Mouse (Mus musculus): ENCODE data around the gene Mvk.

DNA sequence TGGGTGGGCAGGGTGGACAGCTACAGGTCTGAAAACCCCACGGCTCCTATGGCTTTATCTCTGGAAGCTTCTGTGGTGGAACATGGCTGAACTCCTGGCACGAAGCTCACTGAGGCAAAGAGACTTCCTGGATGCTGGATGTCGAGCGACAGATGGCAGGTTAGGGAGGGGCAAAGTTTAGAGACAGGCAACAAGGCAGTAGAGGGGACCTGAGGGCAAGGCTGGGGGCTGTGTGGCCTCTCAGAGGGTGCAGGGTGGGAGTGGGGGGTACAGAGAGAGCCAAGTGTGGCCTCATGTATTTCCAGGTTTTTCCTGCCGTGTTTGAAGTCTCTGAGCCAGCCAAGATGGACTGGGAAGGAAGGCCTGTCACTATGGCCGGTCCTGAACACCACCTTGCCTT is 60.8 kb downstream of the Mvk start:
- no peak for TF ChIP-seq POLR2A (IDR thresholded peaks at IDR 0.05; ENCODE audit: borderline replicate concordance, control insufficient read depth, low read depth, low read length)
- no peak for TF ChIP-seq CTCF (IDR thresholded peaks at IDR 0.05; ENCODE audit: control insufficient read depth, insufficient read depth, low read length)

All from bone marrow, adult 2 months (tissue).